In the genomic region with DNA sequence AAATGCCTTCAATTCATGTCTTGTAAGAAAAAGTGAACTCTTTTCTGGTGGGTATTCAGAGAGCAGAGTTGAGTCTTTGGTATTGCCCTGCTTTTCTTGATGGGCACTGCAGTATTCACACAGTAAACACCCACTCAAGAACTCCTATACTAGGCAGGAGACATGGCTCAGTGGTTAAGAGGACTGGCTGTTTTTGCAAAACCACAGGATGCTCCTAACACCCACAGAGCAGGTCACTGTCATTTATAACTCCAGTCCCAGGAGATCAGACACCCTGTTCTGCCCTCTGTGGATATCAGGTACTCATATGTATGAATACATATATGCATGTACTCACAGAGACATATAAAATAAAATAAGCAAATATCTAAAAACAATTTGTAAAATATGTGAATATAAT, we compare ENCODE assay signal across 23 mouse cellular contexts.
"Had no signal": no experiment of that assay in that cellular context is flagged by ENCODE, and none has a peak within 500 bp of the region (broad histone marks: within the 10 kb centered on the region; RNA-seq: fewer than 3 reads in every experiment).

No protein-coding gene starts in this region.

- H3K4me3 ChIP-seq: liver, embryonic 13.5 days; liver, embryonic 15.5 days; lung, embryonic 15.5 days; megakaryocyte, embryonic 14.5 days; midbrain, embryonic 13.5 days; myocyte; neural tube, embryonic 13.5 days; neural tube, embryonic 15.5 days; stomach, embryonic 15.5 days had no signal

- DNase-seq: liver, embryonic 13.5 days; liver, postnatal 0 days; lung, adult 2 months; lung, postnatal 10 days; lung, postnatal 36 days; right cerebral cortex, postnatal 14 days; right cerebral cortex, postnatal 4 days; thymus, adult 2 months; thymus, postnatal 25 days; thymus, postnatal 4 days had no signal

- H3K9ac ChIP-seq: liver, embryonic 13.5 days; liver, embryonic 15.5 days; liver, postnatal 0 days; lung, embryonic 15.5 days; midbrain, embryonic 13.5 days; neural tube, embryonic 13.5 days; neural tube, embryonic 15.5 days; stomach, embryonic 15.5 days had no signal

- H3K4me2 ChIP-seq: liver, embryonic 11.5 days; liver, embryonic 13.5 days; liver, embryonic 15.5 days; lung, embryonic 15.5 days; midbrain, embryonic 11.5 days; midbrain, embryonic 13.5 days; neural tube, embryonic 13.5 days; neural tube, embryonic 15.5 days; stomach, embryonic 15.5 days had no signal

- H3K27me3 ChIP-seq: liver, embryonic 13.5 days; liver, embryonic 15.5 days; lung, embryonic 15.5 days; megakaryocyte, embryonic 14.5 days; midbrain, embryonic 13.5 days; neural tube, embryonic 13.5 days; neural tube, embryonic 15.5 days; stomach, embryonic 15.5 days had no signal

- H3K4me1 ChIP-seq: liver, embryonic 13.5 days; liver, embryonic 15.5 days; lung, embryonic 15.5 days; midbrain, embryonic 13.5 days; neural tube, embryonic 13.5 days; neural tube, embryonic 15.5 days; stomach, embryonic 15.5 days had no signal

- H3K27ac ChIP-seq: liver, embryonic 13.5 days; liver, embryonic 15.5 days; lung, embryonic 15.5 days; macrophage; midbrain, embryonic 13.5 days; neural tube, embryonic 13.5 days; neural tube, embryonic 15.5 days; stomach, embryonic 15.5 days; stomach, postnatal 0 days had no signal

- H3K36me3 ChIP-seq: liver, embryonic 13.5 days; liver, embryonic 15.5 days; lung, embryonic 15.5 days; midbrain, embryonic 13.5 days; neural tube, embryonic 13.5 days; neural tube, embryonic 15.5 days; stomach, embryonic 15.5 days had no signal

- ATAC-seq: liver, postnatal 0 days; midbrain, embryonic 13.5 days; midbrain, embryonic 16.5 days had no signal

- H3K9me3 ChIP-seq: liver, embryonic 13.5 days; liver, embryonic 15.5 days; lung, embryonic 15.5 days; megakaryocyte, embryonic 14.5 days; midbrain, embryonic 13.5 days; neural tube, embryonic 13.5 days; neural tube, embryonic 15.5 days; stomach, embryonic 15.5 days had no signal
